Mouse (Mus musculus) thymus, postnatal 25 days (tissue): Measurements from ENCODE around the gene Lef1.

Experiments used
- DNase-seq: peaks from one replicate; pipeline ENCODE4 v3.0.0; 2022

Lef1 gene

GRCm38 (mm10) chr3:131255399-131255981 lies 145.2 kb downstream of the Lef1 start:
- no peak for DNase-seq

GRCm38 (mm10) chr3:131258921-131259320 lies 148.7 kb downstream of the Lef1 start:
- DNase-seq, result no peak

GRCm38 (mm10) chr3:131259392-131259965 lies 149.2 kb downstream of the Lef1 start:
- no peak for DNase-seq

- no peak for DNase-seq
Observed at GRCm38 (mm10) chr3:131260418-131260817, 150.1 kb downstream of the Lef1 start.

- no peak for DNase-seq
Observed at GRCm38 (mm10) chr3:131263766-131264486, 153.7 kb downstream of the Lef1 start.

GRCm38 (mm10) chr3:131265516-131265915 lies 155.2 kb downstream of the Lef1 start:
- DNase-seq, result no peak

- DNase-seq, result no peak
Observed at GRCm38 (mm10) chr3:131266366-131267050, 156.2 kb downstream of the Lef1 start.

- no peak for DNase-seq
Observed at GRCm38 (mm10) chr3:131270381-131270780, 160.1 kb downstream of the Lef1 start.

GRCm38 (mm10) chr3:131271157-131271556 lies 160.9 kb downstream of the Lef1 start:
- peak; percentile 30 for DNase-seq

GRCm38 (mm10) chr3:131271559-131272373 lies 161.5 kb downstream of the Lef1 start, which contains the start of gene Hadh:
Hadh (minus strand) TSS chr3:131272101.
- peak; percentile 87 for DNase-seq

- DNase-seq, result no peak
Observed at GRCm38 (mm10) chr3:131272374-131273100, 162.3 kb downstream of the Lef1 start.
